Mouse (Mus musculus) fat pad, adult 2 months (tissue): Measurements from ENCODE around the gene Gm15155.
"Not testable (repeated sequence)": the region's sequence is repeated elsewhere in the genome, so short reads cannot be mapped to it uniquely, and the experiment has no call there.

ENCODE experiments used
- DNase-seq: peaks from one replicate; pipeline ENCODE4 v3.0.0-alpha.2; 2011; ENCODE audit warnings: low read depth, low spot score; ENCODE audit errors: extremely low read depth

The Gm15155 gene

GRCm38 (mm10) chrX:155903108-155903507, 278.6 kb downstream of the Gm15155 start:
- no peak for DNase-seq

GRCm38 (mm10) chrX:156009756-156010155, 385.2 kb downstream of the Gm15155 start:
- DNase-seq: no peak

- DNase-seq: no peak
These were observed 531.2 kb downstream of the Gm15155 start for GRCm38 (mm10) chrX:156155776-156156175.

- DNase-seq: no peak
These were observed 547.0 kb downstream of the Gm15155 start for GRCm38 (mm10) chrX:156171587-156171986.

- DNase-seq: not testable (repeated sequence)
These were observed 679.3 kb downstream of the Gm15155 start for GRCm38 (mm10) chrX:156303806-156304205.
